ENCODE assay signal across 1 mouse cellular context in the genomic region with DNA sequence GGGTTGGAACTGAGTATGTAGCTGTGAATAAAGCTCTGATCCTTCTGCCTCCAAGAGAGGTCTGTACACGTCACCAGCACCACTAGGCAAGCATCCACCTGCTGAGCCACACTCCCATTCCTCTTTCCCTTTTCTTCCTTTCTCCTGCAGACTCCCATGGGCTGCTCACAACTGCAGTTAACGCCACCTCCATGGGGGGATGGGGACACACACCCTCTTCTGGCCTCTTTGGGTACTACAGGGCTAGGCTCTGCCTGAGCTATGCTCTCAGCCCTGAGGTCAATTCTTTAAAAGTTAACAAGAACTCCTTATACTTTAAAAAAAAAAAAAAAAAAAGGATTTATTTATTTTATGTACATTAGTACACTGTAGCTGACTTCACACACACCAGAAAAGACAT.
TF ChIP-seq lines count a peak whose summit lies in the region.

No protein-coding gene starts in this region.

TF ChIP-seq in MEL, 35 proteins besides CTCF, POLR2A, EP300 and RAD21:
- no peak for TF ChIP-seq TAL1 (IDR thresholded peaks at IDR 0.05; ENCODE audit: low read length)
- TF ChIP-seq POLR2AphosphoS2 (IDR thresholded peaks at IDR 0.05; ENCODE audit: low read length), result no peak
- TF ChIP-seq SMC3 (IDR thresholded peaks at IDR 0.05; ENCODE audit: low read depth, low read length), result peak; percentile 18; the same call in 1 of the 2 replicates
- no peak for TF ChIP-seq ZNF384 (IDR thresholded peaks at IDR 0.05; ENCODE audit: low read depth, low read length)
- no peak for TF ChIP-seq MEF2A (IDR thresholded peaks at IDR 0.05; ENCODE audit: extremely low read depth, insufficient replicate concordance, low read depth, low read length, poor library complexity, severe bottlenecking)
- no peak for TF ChIP-seq E2F4 (IDR thresholded peaks at IDR 0.05; ENCODE audit: borderline replicate concordance, low read depth, low read length)
- TF ChIP-seq GATA1 (IDR thresholded peaks at IDR 0.05; ENCODE audit: low read depth, low read length), result no peak
- TF ChIP-seq MAX (IDR thresholded peaks at IDR 0.05; ENCODE audit: low read length), result no peak
